Mouse (Mus musculus) layer of hippocampus, adult 9-11 months (tissue): ENCODE data around the gene Atp2b1.
A peak's percentile ranks its signal among the peaks of the same experiment; 100 is the strongest.

Experiments used
- DNase-seq: peaks from one replicate; pipeline ENCODE4 v3.0.0; 2022

Atp2b1 gene

DNA sequence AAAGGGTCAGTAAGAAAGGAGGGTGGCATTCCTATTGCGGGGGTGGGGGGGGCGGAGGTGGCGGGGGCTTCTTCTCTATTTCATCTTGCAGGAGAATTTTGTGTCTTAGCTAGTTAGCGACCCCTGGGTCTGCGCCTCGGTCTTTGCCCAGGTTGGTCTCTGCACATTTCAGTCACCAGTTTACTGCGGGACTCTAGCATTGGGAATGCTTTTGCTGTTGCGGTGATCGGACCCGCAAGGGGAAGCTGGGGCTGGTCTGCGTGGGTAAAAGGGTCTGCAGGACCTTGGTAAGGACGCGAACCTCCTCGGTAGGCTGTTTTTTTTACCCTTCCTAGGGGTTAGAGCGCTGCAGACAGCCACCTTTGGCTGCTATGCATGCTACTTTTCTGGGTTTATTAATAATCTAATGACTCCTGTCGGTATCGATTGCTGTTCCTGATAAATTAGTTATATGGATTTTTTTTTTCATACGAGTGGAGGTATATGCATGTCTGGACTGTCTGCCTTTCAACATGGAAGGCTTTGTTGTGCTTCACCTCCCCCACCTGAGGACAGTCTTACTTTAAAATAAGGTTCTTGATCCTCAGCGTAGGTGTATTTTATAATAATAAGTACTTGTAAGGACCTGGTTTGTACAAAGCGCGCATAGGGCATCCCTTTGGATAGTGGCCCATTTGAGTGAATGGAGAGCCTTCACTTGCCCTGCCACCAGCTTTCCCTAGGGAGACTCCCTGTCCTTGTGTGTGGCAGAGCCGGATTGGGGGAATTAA is 2.0 kb downstream of the Atp2b1 start:
- DNase-seq, result no peak

DNA sequence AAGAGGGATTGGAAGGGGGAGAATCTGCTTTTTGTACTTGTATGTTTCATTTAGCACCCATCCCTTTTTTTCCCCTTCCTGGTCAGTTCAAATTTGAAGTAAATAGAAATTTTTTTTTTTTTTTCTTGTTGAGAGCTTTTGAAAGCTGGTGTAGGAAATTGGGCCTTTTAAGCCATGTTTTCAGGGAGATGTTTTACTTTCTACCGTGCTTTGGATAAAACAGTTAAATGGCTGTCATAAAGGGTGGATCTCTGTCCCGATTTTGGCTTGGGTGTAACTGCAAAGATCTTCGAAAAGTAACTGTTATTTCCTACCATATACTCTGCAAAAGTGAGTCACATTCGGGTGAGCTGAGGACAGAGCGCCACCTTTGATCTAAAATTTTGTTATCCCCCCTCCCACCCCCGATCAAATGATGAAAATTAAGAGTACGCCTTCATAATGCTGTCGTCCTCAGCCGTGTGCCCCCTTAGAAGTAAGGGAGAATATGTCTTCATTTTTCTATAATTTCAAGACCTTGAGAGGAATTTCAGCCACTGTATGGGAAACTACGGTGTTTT is 2.7 kb downstream of the Atp2b1 start:
- no peak for DNase-seq

DNA sequence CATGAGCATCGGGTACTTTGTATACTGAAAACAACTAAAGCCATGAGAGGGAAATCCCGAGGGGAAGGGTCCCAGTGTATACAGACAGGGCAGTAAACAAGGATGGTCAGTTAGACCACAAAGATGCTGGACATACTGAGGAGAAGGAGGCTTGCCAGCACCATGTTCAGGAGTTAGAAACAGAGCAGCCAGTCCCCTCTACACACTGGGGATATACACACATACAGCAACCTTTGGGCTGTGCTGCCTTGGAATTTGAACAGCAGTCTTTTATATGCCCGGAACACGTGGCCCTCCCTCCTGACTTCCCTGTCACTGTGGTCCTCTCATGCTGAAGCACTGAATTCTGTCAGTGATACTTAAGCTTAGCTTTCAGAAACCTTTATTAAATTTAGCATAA is 10.9 kb downstream of the Atp2b1 start:
- DNase-seq, result no peak

- DNase-seq, result no peak
These were observed 12.8 kb downstream of the Atp2b1 start for GRCm38 (mm10) chr10:98926991-98927390.

- DNase-seq, result no peak
These were observed 15.2 kb downstream of the Atp2b1 start for GRCm38 (mm10) chr10:98929444-98929843.

DNA sequence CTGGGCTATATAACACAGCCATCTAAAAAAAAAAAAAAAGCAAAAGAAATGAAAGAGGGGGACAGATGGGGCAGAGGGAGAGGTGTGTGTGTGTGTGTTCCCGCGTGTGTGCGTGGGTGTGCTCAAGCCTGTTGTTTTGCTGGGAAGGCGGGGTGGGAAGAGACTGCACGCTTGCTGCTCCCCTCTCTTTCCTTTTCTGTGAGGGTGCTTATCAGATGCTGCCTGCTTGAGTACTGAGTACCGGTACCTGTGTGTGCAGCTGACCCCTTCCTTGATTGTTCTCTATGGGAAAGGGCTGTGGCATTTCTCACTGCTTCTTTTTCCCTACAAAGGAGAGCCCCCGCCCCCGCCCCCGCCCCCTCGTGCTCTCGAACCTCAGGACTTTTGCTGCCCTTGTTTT is 15.9 kb downstream of the Atp2b1 start:
- peak; percentile 60 for DNase-seq

DNA sequence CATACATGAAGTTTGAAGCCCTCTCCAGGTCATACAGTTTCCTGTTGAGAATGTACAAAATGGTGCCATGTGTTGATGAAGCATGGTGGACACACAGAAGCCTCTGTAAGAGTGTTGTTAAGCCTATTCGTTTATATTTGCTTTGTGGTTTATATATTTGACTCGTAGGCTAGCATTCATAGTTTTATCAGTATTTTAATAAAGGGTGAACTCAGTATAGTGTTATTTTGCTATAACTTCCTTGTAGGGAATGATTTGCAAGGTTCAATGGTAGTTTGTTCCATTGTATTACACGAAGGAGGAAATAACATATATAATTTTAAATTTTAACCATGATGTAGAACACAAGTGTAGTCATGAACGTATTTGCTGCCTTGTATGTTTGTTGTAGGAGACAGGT is 25.9 kb downstream of the Atp2b1 start:
- DNase-seq, result no peak

- no peak for DNase-seq
These were observed 26.6 kb downstream of the Atp2b1 start for GRCm38 (mm10) chr10:98940799-98941198.

DNA sequence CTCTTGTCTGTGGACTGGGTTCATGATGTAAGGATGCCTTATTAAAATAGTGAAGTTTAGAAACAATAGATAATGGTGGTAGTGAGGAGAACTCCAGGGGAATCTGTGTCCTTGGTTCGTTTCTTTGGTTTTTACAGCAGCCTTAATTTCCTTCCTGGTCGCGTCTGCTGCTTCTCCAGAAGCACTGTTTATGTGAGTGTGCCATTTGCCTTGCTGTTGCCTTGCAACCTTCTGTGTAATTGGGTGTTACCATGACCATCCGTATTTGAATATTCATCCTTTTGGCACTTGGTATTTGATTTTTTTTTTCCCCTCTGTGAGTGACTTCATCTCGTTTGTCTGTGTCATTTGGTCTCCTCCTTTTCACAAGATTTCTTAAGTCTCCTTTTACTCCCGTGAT is 27.8 kb downstream of the Atp2b1 start:
- no peak for DNase-seq

DNA sequence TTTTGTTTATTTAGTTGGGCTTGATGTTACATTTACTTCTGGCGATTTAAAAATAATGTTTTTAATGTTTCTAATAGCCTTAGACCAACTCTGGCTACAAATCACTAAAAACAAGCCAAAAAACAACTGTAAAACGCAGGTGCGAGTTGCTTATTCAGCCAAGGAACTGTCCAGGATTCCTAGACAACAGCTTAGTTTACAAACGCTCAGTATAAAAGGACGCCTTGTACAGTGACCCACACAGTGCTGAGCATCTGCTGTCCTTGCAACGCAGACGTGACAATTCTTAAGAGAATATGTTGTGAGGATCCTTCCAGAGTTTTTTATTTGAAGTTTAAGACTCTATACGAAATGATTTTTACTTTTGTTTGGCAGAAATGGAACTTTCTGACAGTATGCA is 28.8 kb downstream of the Atp2b1 start:
- DNase-seq, result no peak

DNA sequence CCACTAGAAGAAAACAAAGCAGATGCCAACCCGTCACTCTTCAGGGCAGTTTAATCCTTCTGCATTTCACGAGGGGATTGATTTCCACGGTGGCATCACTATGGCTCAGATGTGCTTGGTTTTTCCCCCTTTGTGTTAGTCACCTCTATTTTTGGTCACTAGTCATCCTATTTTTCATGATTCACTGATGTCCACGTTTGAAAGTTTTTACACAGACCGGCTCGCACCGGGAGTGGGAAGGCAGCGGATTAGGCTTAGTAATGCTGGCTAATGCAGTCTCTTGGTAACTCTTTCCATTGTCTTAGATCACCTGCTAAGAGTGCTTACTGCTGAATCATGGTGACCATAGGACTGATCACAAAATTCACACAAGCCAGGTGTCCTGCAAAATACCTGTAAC is 29.7 kb downstream of the Atp2b1 start:
- DNase-seq, result no peak

GRCm38 (mm10) chr10:98946031-98946791 is 32.0 kb downstream of the Atp2b1 start:
- DNase-seq, result no peak

DNA sequence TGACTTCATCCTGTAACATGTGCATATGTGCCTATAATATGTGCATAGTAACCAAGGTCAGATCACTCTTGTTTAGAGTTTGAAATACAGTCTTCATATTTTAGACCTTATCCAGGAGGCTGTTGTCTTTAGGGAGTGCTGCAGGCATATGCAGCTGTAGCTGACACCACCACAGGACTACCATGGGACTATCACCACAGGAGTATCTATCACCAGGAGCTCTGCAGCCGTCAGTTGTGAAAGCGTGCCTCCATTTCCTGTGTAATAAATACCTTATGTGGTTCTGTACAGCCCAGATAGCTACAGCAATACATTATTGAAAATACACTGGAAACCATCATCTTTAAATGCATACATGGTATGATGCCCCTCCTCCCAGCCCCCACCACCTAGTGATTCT is 33.0 kb downstream of the Atp2b1 start:
- DNase-seq, result no peak

GRCm38 (mm10) chr10:98948096-98948495 is 33.9 kb downstream of the Atp2b1 start:
- no peak for DNase-seq

DNA sequence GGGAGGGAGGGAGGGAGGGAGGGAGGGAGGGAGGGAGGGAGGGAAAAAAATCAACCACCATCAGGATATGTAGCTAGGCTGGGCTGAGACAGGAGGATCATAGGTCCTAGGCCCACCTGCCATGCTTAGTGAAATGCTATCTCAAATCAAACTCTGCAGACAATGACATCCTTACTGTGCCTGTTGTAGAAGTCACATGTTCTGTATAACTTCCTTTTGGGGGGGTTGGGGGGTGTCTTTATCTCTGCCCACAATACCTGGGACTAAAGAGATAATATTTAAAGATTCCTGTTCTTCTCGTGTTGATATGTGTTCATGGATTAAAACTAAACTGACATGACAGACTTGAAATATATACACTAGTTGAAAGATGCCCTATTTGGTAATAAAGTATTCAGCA is 35.5 kb downstream of the Atp2b1 start:
- no peak for DNase-seq

DNA sequence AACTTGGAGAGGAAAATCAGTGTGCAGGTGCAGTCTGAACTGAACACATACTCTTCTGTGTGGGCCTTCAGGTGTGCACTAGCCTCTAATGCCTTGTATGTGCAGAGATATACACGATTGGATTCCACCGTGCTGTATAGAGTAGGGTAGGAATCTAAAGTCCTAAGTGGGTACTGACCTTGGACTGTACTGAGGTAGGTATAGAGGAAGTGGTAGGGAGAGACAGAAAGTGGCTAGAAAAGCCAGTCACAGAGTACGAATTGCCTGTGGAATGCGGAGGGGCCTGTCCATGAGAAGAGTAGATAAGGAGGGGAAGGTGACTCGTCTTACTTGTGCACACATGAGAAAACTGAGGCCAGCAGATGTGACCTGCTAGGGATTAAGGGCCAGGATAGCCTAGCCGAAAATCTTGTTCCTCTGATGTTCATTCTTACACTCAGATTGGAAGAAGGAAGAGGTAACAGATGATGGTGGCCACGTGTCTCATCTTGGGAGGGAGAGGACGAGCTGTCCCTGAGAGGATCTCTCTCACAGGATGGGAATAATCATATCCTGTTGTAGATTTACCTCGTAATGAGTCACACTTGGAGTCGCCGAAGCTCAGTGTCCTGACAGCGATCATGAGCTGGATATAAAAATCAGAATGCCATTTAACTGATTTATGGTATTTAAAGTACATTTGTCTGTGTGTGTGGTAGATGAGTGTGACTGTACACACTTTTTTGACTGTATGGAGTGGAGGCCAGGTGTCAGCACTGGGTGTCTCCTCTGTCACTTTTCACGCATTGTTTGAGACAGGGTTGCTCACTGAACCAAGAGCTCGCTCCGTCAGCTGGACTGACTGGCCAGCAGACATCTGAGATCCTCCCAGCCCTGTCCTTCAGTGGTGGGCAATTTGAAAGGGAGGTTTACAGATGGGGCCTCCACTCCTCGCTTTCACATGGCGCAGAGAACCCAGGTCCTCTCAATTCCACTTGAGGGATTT is 37.4 kb downstream of the Atp2b1 start:
- peak; percentile 34 for DNase-seq

DNA sequence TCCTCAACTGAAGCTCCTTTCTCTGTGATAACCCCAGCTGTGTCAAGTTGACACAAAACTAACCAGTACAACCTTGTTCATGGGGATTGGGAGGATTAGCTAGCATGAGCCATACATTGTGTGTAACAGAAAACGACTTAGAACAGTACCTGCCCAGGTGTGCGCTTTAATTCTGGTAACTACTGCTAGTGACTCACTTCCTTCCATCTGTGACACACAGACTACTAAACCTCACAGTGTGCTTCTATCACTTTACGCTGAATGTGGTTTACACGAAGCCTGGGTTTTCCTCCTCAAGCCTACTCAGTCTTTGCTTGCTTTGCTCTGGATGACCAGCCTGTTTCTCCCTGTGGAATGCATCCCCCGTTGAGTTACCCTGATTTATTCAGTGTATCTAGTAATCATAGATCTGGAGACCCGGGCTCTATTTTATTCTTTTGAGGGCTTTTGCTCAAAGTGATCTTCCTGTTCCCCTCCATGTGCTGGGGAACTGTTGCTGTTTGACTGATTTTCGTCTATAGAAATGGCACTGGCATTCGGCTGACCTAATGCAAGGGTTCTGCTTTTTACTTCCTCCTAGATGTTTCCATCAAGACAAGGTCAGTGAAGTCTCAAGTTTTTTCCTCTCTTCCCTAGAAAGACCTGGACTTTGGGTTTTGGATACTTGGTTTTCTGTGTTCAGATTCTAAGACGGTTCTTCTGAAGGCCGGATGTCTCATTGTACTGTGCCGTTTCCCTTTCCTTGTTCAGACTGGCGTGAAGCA is 40.2 kb downstream of the Atp2b1 start:
- no peak for DNase-seq

DNA sequence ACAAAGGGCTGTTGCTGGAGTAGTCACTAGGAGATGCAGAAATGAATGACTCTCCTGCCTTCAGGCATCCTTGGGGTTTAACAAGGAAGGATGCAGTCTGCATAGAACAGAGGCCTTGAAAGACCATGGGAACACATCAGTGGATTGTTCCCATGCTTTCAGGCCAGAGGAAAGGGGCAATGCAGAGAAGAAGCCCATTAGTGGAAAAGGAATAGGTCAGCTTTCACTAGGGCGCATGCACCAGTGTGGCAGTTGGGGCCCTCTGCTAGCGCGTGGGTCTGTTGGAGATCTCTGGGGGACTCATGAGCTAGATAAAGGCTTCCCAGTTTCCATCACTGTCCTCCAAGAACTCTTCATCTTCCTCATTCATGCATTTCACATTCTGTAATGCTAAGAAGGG is 41.9 kb downstream of the Atp2b1 start:
- DNase-seq, result no peak

DNA sequence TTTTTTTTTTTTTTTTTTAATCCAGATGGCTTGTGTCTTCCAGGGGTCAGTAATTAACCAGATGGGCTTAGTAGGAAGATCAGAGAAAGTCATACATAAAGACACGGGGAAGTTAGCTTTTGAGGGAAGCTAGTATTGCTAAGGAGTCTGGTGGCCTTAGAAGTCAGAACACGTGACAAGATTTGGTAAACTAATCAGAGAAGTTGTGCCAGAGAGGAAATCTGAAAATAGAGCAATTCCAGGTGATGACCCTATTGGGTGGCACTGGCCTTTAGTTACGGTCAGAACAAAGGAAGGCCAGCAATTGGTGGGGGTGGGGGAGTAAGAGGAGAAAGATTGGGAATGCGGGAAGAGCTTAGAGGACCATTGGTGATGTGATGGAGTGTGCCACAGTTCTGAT is 44.5 kb downstream of the Atp2b1 start:
- no peak for DNase-seq

DNA sequence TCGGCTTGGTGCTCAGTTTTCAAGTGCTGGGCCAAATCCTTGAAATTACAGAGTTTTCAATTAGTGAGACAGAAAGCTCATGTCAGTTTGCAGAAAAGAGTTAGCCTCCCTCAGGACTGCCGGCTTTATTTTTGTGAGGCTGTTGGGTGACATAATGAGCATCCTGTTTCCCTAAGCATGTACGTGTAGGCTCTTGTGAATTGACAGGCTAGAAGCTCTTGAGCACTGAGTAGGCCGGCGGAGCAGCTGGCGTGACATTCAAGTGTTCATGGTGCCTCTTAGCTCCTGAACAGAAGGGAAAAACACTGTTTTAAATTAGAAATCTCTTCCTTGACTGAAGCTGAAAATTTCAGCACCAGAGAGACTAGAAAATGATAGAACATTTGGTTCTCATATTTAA is 45.2 kb downstream of the Atp2b1 start:
- DNase-seq, result peak; percentile 89

- DNase-seq, result no peak
These were observed 46.7 kb downstream of the Atp2b1 start for GRCm38 (mm10) chr10:98960911-98961310.

- DNase-seq, result peak; percentile 47
These were observed 47.9 kb downstream of the Atp2b1 start for GRCm38 (mm10) chr10:98962092-98962491.
